Comparison of ENCODE assay signal across 20 mouse cellular contexts in genomic region chr6:117134526-117134925, GRCm38 (mm10). TPM values are rescaled to one million over a fixed set of nuclear protein-coding genes. Genes with fewer than 3 reads are reported as not detected.
DNase-seq lines count a peak whose midpoint lies in the region; ATAC-seq and TF ChIP-seq lines count a peak whose summit lies in the region.
"Had no signal": no experiment of that assay in that cellular context is flagged by ENCODE, and none has a peak within 500 bp of the region (broad histone marks: within the 10 kb centered on the region; RNA-seq: fewer than 3 reads in every experiment).

No protein-coding gene starts in this region.

- no peaks in the 10 kb centered on the region for H3K27me3 ChIP-seq in kidney, adult 2 months (replicated peaks; ENCODE audit: control insufficient read depth, insufficient read depth, low read length)
- H3K27me3 ChIP-seq in heart, embryonic 11.5 days (ENCODE audit: control insufficient read depth, insufficient read depth, low read length): no peaks in the 10 kb centered on the region
- H3K27me3 ChIP-seq: forebrain, embryonic 15.5 days; lung, embryonic 15.5 days; Patski had no signal

- H3K9me3 ChIP-seq in heart, embryonic 11.5 days (replicated peaks; ENCODE audit: control insufficient read depth, low read length): no peaks in the 10 kb centered on the region
- H3K9me3 ChIP-seq: forebrain, embryonic 15.5 days; hindbrain, embryonic 10.5 days; lung, embryonic 15.5 days had no signal

- no peak overlapping the region for H3K4me3 ChIP-seq in kidney, adult 2 months (ENCODE audit: insufficient read depth, low read depth, low read length)
- H3K4me3 ChIP-seq in heart, embryonic 11.5 days (ENCODE audit: low read depth, low read length): no peak overlapping the region
- H3K4me3 ChIP-seq: erythroblast, embryonic 14.5 days; forebrain, embryonic 15.5 days; hindbrain, embryonic 10.5 days; lung, embryonic 15.5 days had no signal

- 74% methylated on average over 4 of the region's 4 CpGs for WGBS in kidney, adult 2 months
- WGBS in heart, embryonic 11.5 days (ENCODE audit: insufficient replicate concordance): 42% methylated on average over 4 of the region's 4 CpGs

- H3K9ac ChIP-seq in heart, embryonic 11.5 days (ENCODE audit: low read depth, low read length): no peak overlapping the region
- H3K9ac ChIP-seq: forebrain, embryonic 15.5 days; lung, embryonic 15.5 days had no signal

- peak overlapping the region; percentile 11; the same call in 1 of the 2 replicates for H3K4me2 ChIP-seq in heart, embryonic 11.5 days
- H3K4me2 ChIP-seq: forebrain, embryonic 15.5 days; lung, embryonic 15.5 days had no signal

- DNase-seq in kidney, adult 2 months: peak; percentile 49
- no peak for DNase-seq in kidney, adult 11 months
- DNase-seq in heart, adult 8-10 months (ENCODE audit: low spot score): peak; percentile 49
- DNase-seq in heart, postnatal 4 days: peak; percentile 24
- DNase-seq in lung, postnatal 25 days (ENCODE audit: low spot score): no peak
- DNase-seq in lung, postnatal 4 days: no peak
- no peak for DNase-seq in adrenal gland, postnatal 25 days
- DNase-seq: cerebellum, adult 9-11 months; gastrocnemius, postnatal 10 days; kidney, postnatal 10 days; liver; midbrain, embryonic 14.5 days had no signal

- peak overlapping the region; percentile 67 for H3K27ac ChIP-seq in kidney, adult 2 months (ENCODE audit: insufficient read depth, low read depth, low read length)
- H3K27ac ChIP-seq in heart, embryonic 11.5 days (ENCODE audit: low read depth, low read length): peak overlapping the region; percentile 22
- H3K27ac ChIP-seq: forebrain, embryonic 15.5 days; hindbrain, embryonic 10.5 days; lung, embryonic 15.5 days had no signal

- H3K36me3 ChIP-seq in kidney, adult 2 months (ENCODE audit: control insufficient read depth, insufficient read depth, low read length): no peaks in the 10 kb centered on the region
- H3K36me3 ChIP-seq in heart, embryonic 11.5 days (ENCODE audit: control insufficient read depth, insufficient read depth, low read length): no peaks in the 10 kb centered on the region
- H3K36me3 ChIP-seq: forebrain, embryonic 15.5 days; hindbrain, embryonic 10.5 days; lung, embryonic 15.5 days had no signal

- TF ChIP-seq POLR2A in kidney, adult 2 months (IDR thresholded peaks at IDR 0.05; ENCODE audit: low read depth, low read length): no peak

- H3K4me1 ChIP-seq in kidney, adult 2 months (ENCODE audit: control insufficient read depth, insufficient read depth, low read length): no peaks in the 10 kb centered on the region
- H3K4me1 ChIP-seq in heart, embryonic 11.5 days (ENCODE audit: control insufficient read depth, insufficient read depth, low read length): no peaks in the 10 kb centered on the region

- ATAC-seq in heart, embryonic 11.5 days (replicated peaks; ENCODE audit: insufficient number of reproducible peaks, low FRiP score, low TSS enrichment): no peak
- ATAC-seq: activated CD4-positive, CD25-positive, alpha-beta regulatory T cell, adult 4 months; forebrain, embryonic 15.5 days; Patski had no signal

- no peak for TF ChIP-seq CTCF in kidney, adult 2 months (conservative IDR thresholded peaks at IDR 0.05; ENCODE audit: insufficient read depth, insufficient read length, low read depth, low read length)

RNA-seq across cellular contexts. Expression of gene Cxcl12, which starts 33.8 kb away (rescaled TPM):
- polyA plus RNA-seq in kidney, adult 2 months (2012; rRNA removed): 326 and 361 TPM in 2 replicates
- total RNA-seq in heart, adult 8-10 months (2022): 100 to 1,000 TPM in 3 of 4 experiments, 10 to 100 TPM in 1; 98.2 to 127 (median 109) TPM
- polyA plus RNA-seq in heart, embryonic 11.5 days (2014; fragmentation: Nextera tagmentation; extraction: Ambion mirVana): 157 and 167 TPM in 2 replicates
- 10 to 100 TPM; 76.3 to 93.2 TPM for total RNA-seq in heart, postnatal 4 days (2021)
- 41.3 and 44.5 TPM in 2 replicates for total RNA-seq in adrenal gland, postnatal 25 days (2021)
- total RNA-seq: neutrophil, adult 5-6 weeks had no signal
- polyA plus RNA-seq: activated CD4-positive, CD25-positive, alpha-beta regulatory T cell, adult 4 months had no signal

Comparison
In these comparisons a context has a peak if more than half of its experiments do, and no peak if none do; other contexts are left out.
1. DNase-seq: peak in kidney, adult 2 months (single experiment), heart, adult 8-10 months (single experiment) and heart, postnatal 4 days (single experiment); none in kidney, adult 11 months (single experiment), lung, postnatal 25 days (single experiment), lung, postnatal 4 days (0 of 2) and adrenal gland, postnatal 25 days (single experiment).